Mouse (Mus musculus) limb, embryonic 13.5 days (tissue): ENCODE data around the gene Adsl. TPM values are rescaled to one million over a fixed set of nuclear protein-coding genes. Genes with fewer than 3 reads are reported as not detected.

ENCODE experiments used
- ATAC-seq: fragments of 200-750 bp; cut with Nextera tagmentation; 2 replicates; pipeline ENCODE4 v1.8.0; 2017; ENCODE audit warnings: low read depth, moderate number of reproducible peaks, moderate TSS enrichment; ENCODE audit not compliant: low FRiP score
- H3K27ac ChIP-seq: fragments of 300-500 bp; sonication (generic); 2 replicates; pipeline ENCODE4 v1.5.1; 2015; ENCODE audit warnings: inconsistent platforms, mild to moderate bottlenecking, moderate library complexity
- H3K27me3 ChIP-seq: fragments of 300-500 bp; sonication (generic); 2 replicates; pipeline ENCODE4 v1.6.1; 2015; ENCODE audit warnings: mild to moderate bottlenecking, inconsistent platforms
- H3K36me3 ChIP-seq: fragments of 300-500 bp; sonication (generic); 2 replicates; pipeline ENCODE4 v1.6.1; 2015; ENCODE audit warnings: inconsistent platforms, mild to moderate bottlenecking, moderate library complexity
- H3K4me1 ChIP-seq: fragments of 300-500 bp; sonication (generic); 2 replicates; pipeline ENCODE4 v1.6.1; 2015; ENCODE audit warnings: inconsistent platforms
- H3K4me2 ChIP-seq: fragments of 300-500 bp; sonication (generic); replicated peaks from 2 replicates; pipeline ENCODE4 v1.6.1; 2015; ENCODE audit warnings: inconsistent platforms, mild to moderate bottlenecking, moderate library complexity
- H3K4me3 ChIP-seq: fragments of 300-500 bp; sonication (generic); 2 replicates; pipeline ENCODE4 v1.5.1; 2015; ENCODE audit warnings: moderate library complexity, mild to moderate bottlenecking, inconsistent platforms
- H3K9ac ChIP-seq: fragments of 300-500 bp; sonication (generic); 2 replicates; pipeline ENCODE4 v1.6.1; 2015; ENCODE audit warnings: mild to moderate bottlenecking, inconsistent platforms
- H3K9me3 ChIP-seq: fragments of 300-500 bp; sonication (generic); 2 replicates; pipeline ENCODE4 v1.6.1; 2016; ENCODE audit warnings: inconsistent platforms
- WGBS: fragments of 180-500 bp; shearing (Covaris S2); methylation state at CpG from one replicate; pipeline ENCODE4 v1.1.7; 2015; 5-methylcytosine and 5-hydroxymethylcytosine counted together
- polyA plus RNA-seq: library from polyadenylated mRNA; unstranded; fragments of >200 nt; fragmentation: Nextera tagmentation; extraction: Ambion mirVana; gene quantifications from 2 replicates; pipeline ENCODE4 v1.2.1, GENCODE M21; 2015

Gene Adsl
- polyA plus RNA-seq, 1 experiment from 2014 or later, result 163 TPM

- Histone ChIP-seq H3K4me2 (no peak overlapping the region), H3K9me3 (no peaks in the 10 kb centered on the region), H3K9ac (no peak overlapping the region), H3K4me1 (no peaks in the 10 kb centered on the region), H3K27ac (no peak overlapping the region), H3K4me3 (no peak overlapping the region), H3K27me3 (no peaks in the 10 kb centered on the region), H3K36me3 (no peaks in the 10 kb centered on the region)
- no peak for ATAC-seq
- WGBS, result 62% methylated on average over 3 of the region's 3 CpGs
These were observed 41.4 kb downstream of the Adsl start for GRCm38 (mm10) chr15:80989712-80990111.

GRCm38 (mm10) chr15:80994959-80995358 lies 46.7 kb downstream of the Adsl start:
- Histone ChIP-seq H3K4me2 (no peak overlapping the region), H3K27ac (no peak overlapping the region), H3K27me3 (no peaks in the 10 kb centered on the region), H3K4me3 (no peak overlapping the region), H3K9ac (no peak overlapping the region), H3K9me3 (no peaks in the 10 kb centered on the region), H3K4me1 (no peaks in the 10 kb centered on the region), H3K36me3 (no peaks in the 10 kb centered on the region)
- no peak for ATAC-seq
- 85% methylated on average over 5 of the region's 5 CpGs for WGBS

- 80% methylated on average over 6 of the region's 6 CpGs for WGBS
These were observed 48.0 kb downstream of the Adsl start for GRCm38 (mm10) chr15:80996090-80996835.

DNA sequence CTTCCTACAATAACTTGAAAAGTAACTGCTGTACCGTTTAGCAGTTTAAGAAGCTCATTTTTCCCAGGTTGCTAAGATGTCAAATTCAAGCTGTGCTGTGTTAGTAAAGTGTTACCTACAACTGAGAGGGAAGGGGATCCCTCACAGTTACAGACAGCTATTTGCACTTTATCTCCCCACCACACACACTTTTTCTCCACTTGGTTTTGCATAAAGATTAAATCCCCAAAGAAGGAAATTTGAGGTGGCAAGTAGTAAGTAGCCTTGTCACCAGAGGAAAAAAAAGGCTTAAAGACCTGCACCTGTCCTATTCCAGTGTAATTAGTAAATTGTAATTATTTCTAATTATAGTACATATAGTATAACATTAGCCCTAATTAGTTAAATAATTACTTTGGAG lies 48.8 kb downstream of the Adsl start:
- H3K4me1 ChIP-seq, result no peaks in the 10 kb centered on the region; the same call in 1 of the 2 replicates
- no peaks in the 10 kb centered on the region for H3K9me3 ChIP-seq
- H3K27ac ChIP-seq, result no peak overlapping the region
- WGBS, result 53% methylated on average over 1 of the region's 1 CpGs
- ATAC-seq, result no peak
- H3K4me2 ChIP-seq, result no peak overlapping the region
- no peaks in the 10 kb centered on the region for H3K36me3 ChIP-seq
- no peak overlapping the region for H3K9ac ChIP-seq
- no peaks in the 10 kb centered on the region for H3K27me3 ChIP-seq
- no peak overlapping the region for H3K4me3 ChIP-seq

More at GRCm38 (mm10) chr15:80996090-80996835, 48.0 kb downstream of the Adsl start:
- Histone ChIP-seq H3K27me3 (no peaks in the 10 kb centered on the region), H3K4me2 (no peak overlapping the region), H3K4me1 (no peaks in the 10 kb centered on the region; the same call in 1 of the 2 replicates), H3K9me3 (no peaks in the 10 kb centered on the region), H3K27ac (no peak overlapping the region), H3K9ac (no peak overlapping the region), H3K4me3 (no peak overlapping the region), H3K36me3 (no peaks in the 10 kb centered on the region)
- ATAC-seq, result no peak

DNA sequence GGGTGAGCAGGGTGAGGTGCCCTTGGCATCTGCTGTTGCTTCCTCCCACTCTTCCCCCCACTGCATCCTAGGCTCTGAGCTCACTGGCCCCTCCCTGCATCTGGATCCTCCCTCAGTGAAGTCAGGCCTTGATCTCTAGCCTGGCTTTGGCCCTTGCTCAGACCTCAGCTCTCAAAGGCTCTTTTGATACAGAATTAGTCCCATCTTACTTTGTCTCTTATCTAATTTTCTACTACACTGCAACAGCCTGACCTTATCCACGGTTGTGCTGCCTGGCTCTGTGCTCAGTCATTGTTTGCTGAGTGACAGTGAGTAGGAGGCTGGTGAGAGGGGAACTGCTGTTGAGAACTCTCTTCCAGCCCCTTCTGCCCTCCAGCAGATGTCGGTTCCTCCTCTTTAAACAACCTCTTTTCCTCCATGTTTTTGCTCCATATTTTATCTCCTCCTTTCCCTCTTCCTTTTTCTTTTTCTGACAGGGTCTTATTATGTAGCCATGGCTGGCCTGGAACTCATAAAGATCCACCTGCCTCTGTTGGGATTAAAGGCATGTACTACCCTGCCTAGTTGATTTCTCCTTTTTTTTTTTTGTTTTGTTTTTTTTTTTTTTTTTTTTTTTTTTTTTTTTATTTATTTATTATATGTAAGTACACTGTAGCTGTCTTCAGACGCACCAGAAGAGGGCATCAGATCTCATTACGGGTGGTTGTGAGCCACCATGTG lies 52.3 kb downstream of the Adsl start:
- Histone ChIP-seq H3K9me3 (no peaks in the 10 kb centered on the region), H3K4me1 (no peaks in the 10 kb centered on the region; the same call in 1 of the 2 replicates), H3K36me3 (peaks cover 9% of the 10 kb centered on the region), H3K27ac (no peak overlapping the region), H3K4me2 (no peak overlapping the region), H3K4me3 (no peak overlapping the region), H3K9ac (no peak overlapping the region), H3K27me3 (no peaks in the 10 kb centered on the region)
- no peak for ATAC-seq
- 65% methylated on average over 3 of the region's 4 CpGs for WGBS

DNA sequence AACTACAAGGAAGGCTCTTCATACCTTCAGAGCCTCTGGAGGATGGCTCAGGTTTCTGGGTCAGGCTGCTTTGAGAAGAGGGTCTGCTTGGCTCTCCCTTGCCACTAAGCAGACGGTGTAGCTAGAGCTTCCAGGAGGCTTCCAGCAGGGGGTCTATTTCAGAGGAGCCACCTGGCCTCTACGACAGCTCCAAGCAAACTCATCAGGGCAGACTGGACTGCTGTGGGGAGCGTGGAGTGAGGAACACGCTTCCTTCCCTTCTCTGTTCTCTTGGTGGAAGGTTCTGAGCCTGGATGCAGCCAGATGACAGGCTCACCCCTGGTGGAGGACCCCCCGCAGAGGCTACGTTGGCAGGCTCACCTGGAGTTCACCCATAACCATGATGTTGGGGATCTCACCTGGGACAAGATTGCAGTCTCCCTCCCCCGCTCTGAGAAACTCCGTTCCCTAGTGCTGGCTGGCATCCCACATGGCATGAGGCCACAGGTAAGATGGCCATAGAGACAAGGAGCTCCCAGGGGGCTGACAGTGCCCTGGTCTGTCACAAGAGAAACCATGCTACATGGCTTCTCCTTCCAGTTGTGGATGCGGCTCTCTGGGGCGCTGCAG lies 57.9 kb downstream of the Adsl start:
- Histone ChIP-seq H3K27ac (no peak overlapping the region), H3K4me1 (no peaks in the 10 kb centered on the region), H3K9ac (no peak overlapping the region), H3K36me3 (peaks cover 47% of the 10 kb centered on the region), H3K27me3 (no peaks in the 10 kb centered on the region), H3K4me2 (no peak overlapping the region), H3K9me3 (no peaks in the 10 kb centered on the region), H3K4me3 (no peak overlapping the region)
- 79% methylated on average over 10 of the region's 10 CpGs for WGBS
- no peak for ATAC-seq

GRCm38 (mm10) chr15:81007339-81007738 lies 59.0 kb downstream of the Adsl start:
- Histone ChIP-seq H3K4me2 (no peak overlapping the region), H3K36me3 (peaks cover 58% of the 10 kb centered on the region), H3K4me1 (no peaks in the 10 kb centered on the region), H3K9ac (no peak overlapping the region), H3K4me3 (no peak overlapping the region), H3K27me3 (no peaks in the 10 kb centered on the region), H3K9me3 (no peaks in the 10 kb centered on the region), H3K27ac (no peak overlapping the region)
- ATAC-seq, result no peak
- whole genome bisulfite sequencing, result 89% methylated on average over 9 of the region's 9 CpGs

GRCm38 (mm10) chr15:81007905-81008304 lies 59.6 kb downstream of the Adsl start:
- Histone ChIP-seq H3K4me1 (no peaks in the 10 kb centered on the region), H3K4me2 (no peak overlapping the region), H3K36me3 (peaks cover 63% of the 10 kb centered on the region), H3K27ac (no peak overlapping the region), H3K4me3 (no peak overlapping the region), H3K9ac (no peak overlapping the region), H3K9me3 (no peaks in the 10 kb centered on the region), H3K27me3 (no peaks in the 10 kb centered on the region)
- ATAC-seq, result no peak
- WGBS, result 90% methylated on average over 8 of the region's 8 CpGs

DNA sequence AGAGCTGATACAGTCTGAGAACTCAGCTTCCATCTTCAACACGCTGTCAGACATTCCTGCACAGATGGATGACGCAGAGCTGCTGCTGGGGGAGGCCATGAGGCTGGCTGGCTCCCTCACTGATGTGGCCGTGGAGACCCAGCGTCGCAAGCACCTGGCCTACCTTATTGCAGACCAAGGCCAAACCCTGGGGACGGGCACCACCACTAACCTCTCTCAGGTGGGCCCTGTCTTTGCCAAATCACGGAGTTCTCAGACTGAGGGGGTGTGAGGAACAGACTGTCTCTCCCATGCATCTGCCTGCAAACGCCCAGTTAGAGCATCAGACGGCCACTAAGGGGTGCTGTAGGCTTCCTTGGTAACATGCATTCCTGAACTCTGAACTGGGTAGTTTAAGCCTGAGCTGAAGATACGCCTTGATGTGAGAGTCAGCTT lies 60.4 kb downstream of the Adsl start:
- Histone ChIP-seq H3K4me1 (no peaks in the 10 kb centered on the region), H3K9ac (no peak overlapping the region), H3K27ac (no peak overlapping the region), H3K4me2 (no peak overlapping the region), H3K36me3 (peaks cover 65% of the 10 kb centered on the region), H3K27me3 (no peaks in the 10 kb centered on the region), H3K4me3 (no peak overlapping the region), H3K9me3 (no peaks in the 10 kb centered on the region)
- WGBS, result 58% methylated on average over 10 of the region's 10 CpGs
- no peak for ATAC-seq

GRCm38 (mm10) chr15:81010114-81010513 lies 61.8 kb downstream of the Adsl start:
- H3K4me1 ChIP-seq, result no peaks in the 10 kb centered on the region
- no peak; the same call in 1 of the 2 replicates for ATAC-seq
- H3K4me2 ChIP-seq, result no peak overlapping the region
- H3K9ac ChIP-seq, result no peak overlapping the region
- no peaks in the 10 kb centered on the region for H3K9me3 ChIP-seq
- H3K36me3 ChIP-seq, result peaks cover 76% of the 10 kb centered on the region
- no peak overlapping the region for H3K4me3 ChIP-seq
- H3K27me3 ChIP-seq, result no peaks in the 10 kb centered on the region
- no peak overlapping the region for H3K27ac ChIP-seq
- 71% methylated on average over 7 of the region's 7 CpGs for WGBS

GRCm38 (mm10) chr15:81011523-81011922 lies 63.2 kb downstream of the Adsl start:
- H3K9me3 ChIP-seq, result no peaks in the 10 kb centered on the region
- no peak overlapping the region for H3K9ac ChIP-seq
- no peak overlapping the region for H3K27ac ChIP-seq
- no peak overlapping the region for H3K4me2 ChIP-seq
- ATAC-seq, result no peak
- H3K4me3 ChIP-seq, result no peak overlapping the region
- H3K4me1 ChIP-seq, result no peaks in the 10 kb centered on the region
- no peaks in the 10 kb centered on the region for H3K27me3 ChIP-seq
- H3K36me3 ChIP-seq, result peaks cover 87% of the 10 kb centered on the region
- WGBS, result 54% methylated on average over 3 of the region's 3 CpGs

DNA sequence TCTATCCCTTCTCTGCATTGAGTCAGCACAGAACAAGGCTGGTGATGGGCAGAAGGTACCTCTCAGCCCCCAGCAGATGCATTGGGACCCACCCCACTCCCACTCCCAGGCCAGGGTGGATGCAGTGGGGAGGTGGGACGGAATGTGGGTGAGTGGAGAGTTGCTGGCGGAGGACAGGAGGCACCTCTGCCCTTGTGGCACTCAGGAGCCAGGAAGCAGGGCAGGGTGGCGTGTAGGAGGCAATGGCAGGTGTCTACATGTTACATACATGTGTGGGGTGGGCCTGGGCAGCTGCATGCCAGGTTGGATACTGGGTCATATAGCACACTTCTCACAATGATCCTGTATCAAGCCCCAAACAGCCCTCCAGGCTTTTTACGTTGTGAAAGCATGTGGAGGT lies 64.1 kb downstream of the Adsl start:
- Histone ChIP-seq H3K4me1 (no peaks in the 10 kb centered on the region), H3K4me2 (no peak overlapping the region), H3K9ac (no peak overlapping the region), H3K36me3 (peaks cover 88% of the 10 kb centered on the region), H3K9me3 (no peaks in the 10 kb centered on the region), H3K4me3 (no peak overlapping the region), H3K27ac (no peak overlapping the region), H3K27me3 (no peaks in the 10 kb centered on the region)
- no peak for ATAC-seq
- 87% methylated on average over 4 of the region's 4 CpGs for WGBS
